ENCODE assay signal across 9 mouse cellular contexts in the genomic region with DNA sequence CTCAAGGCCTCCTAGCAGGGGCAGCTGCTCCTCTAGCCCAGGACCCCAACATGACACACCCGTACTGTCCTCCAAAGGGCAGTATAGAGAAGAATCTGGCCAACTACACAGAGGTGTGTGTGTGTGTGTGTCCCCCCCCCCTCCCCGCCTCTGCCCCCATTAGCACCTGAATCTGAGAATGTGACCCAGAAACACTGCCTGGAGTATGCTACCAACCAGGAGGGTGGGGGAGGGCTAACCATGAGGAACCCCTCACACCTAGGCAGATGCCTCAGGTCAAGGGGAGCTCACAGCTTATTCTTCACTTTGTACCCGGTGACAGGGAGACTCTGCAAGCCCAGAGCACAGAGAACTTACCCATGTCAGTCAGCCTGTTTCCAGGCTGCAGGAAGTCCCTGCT. TPM values are rescaled to one million over a fixed set of nuclear protein-coding genes. Genes with fewer than 3 reads are reported as not detected.
DNase-seq lines count a peak whose midpoint lies in the region; ATAC-seq lines count a peak whose summit lies in the region.
"Had no signal": no experiment of that assay in that cellular context is flagged by ENCODE, and none has a peak within 500 bp of the region (broad histone marks: within the 10 kb centered on the region; RNA-seq: fewer than 3 reads in every experiment).

No protein-coding gene starts in this region.

- peak overlapping the region; percentile 100 for H3K27ac ChIP-seq in kidney, embryonic 16.5 days (ENCODE audit: low read length)
- no peak overlapping the region for H3K27ac ChIP-seq in embryonic facial prominence, embryonic 11.5 days (replicated peaks; ENCODE audit: low read depth, low read length)
- H3K27ac ChIP-seq in hindbrain, embryonic 16.5 days (ENCODE audit: low read depth, low read length), result no peak overlapping the region
- no peak overlapping the region for H3K27ac ChIP-seq in midbrain, embryonic 15.5 days

- no peaks in the 10 kb centered on the region for H3K27me3 ChIP-seq in kidney, embryonic 16.5 days (ENCODE audit: insufficient read depth, low read length)
- H3K27me3 ChIP-seq in embryonic facial prominence, embryonic 11.5 days (ENCODE audit: control insufficient read depth, insufficient read depth, low read length), result no peaks in the 10 kb centered on the region
- H3K27me3 ChIP-seq in hindbrain, embryonic 16.5 days (replicated peaks; ENCODE audit: control insufficient read depth, insufficient read depth, low read length), result no peaks in the 10 kb centered on the region
- no peaks in the 10 kb centered on the region for H3K27me3 ChIP-seq in midbrain, embryonic 15.5 days (replicated peaks)

- 73% methylated on average over 3 of the region's 3 CpGs for WGBS in kidney, embryonic 16.5 days
- 70% methylated on average over 3 of the region's 3 CpGs for WGBS in embryonic facial prominence, embryonic 11.5 days
- 84% methylated on average over 3 of the region's 3 CpGs for WGBS in hindbrain, embryonic 16.5 days
- WGBS in midbrain, embryonic 15.5 days, result 79% methylated on average over 3 of the region's 3 CpGs

- peak overlapping the region; percentile 70 for H3K4me2 ChIP-seq in kidney, embryonic 16.5 days (replicated peaks; ENCODE audit: low read depth, low read length)
- peak overlapping the region; percentile 83 for H3K4me2 ChIP-seq in embryonic facial prominence, embryonic 11.5 days (ENCODE audit: low read depth, low read length)
- peak overlapping the region; percentile 83 for H3K4me2 ChIP-seq in hindbrain, embryonic 16.5 days (ENCODE audit: low read length)
- H3K4me2 ChIP-seq in midbrain, embryonic 15.5 days, result peak overlapping the region; percentile 70

- H3K4me3 ChIP-seq in kidney, embryonic 16.5 days (ENCODE audit: low read length), result peak overlapping the region; percentile 90
- peak overlapping the region; percentile 88; the same call in 1 of the 2 replicates for H3K4me3 ChIP-seq in embryonic facial prominence, embryonic 11.5 days (ENCODE audit: low read depth, low read length)
- peak overlapping the region; percentile 87 for H3K4me3 ChIP-seq in hindbrain, embryonic 16.5 days (ENCODE audit: low read length)
- peak overlapping the region; percentile 93 for H3K4me3 ChIP-seq in midbrain, embryonic 15.5 days

- no peak for ATAC-seq in kidney, embryonic 16.5 days (ENCODE audit: low FRiP score, low TSS enrichment)
- ATAC-seq in embryonic facial prominence, embryonic 11.5 days (replicated peaks; ENCODE audit: insufficient number of reproducible peaks, low FRiP score, low TSS enrichment, low read depth), result no peak
- no peak for ATAC-seq in hindbrain, embryonic 16.5 days
- no peak for ATAC-seq in midbrain, embryonic 15.5 days (replicated peaks)
- no peak for ATAC-seq in frontal cortex, adult (ENCODE audit: low TSS enrichment)

- DNase-seq in kidney, adult 9 months, result no peak
- no peak for DNase-seq in embryonic facial prominence, embryonic 11.5 days (ENCODE audit: low spot score)
- no peak for DNase-seq in thymus, postnatal 10 days (ENCODE audit: low spot score in 2 of 2)
- DNase-seq in gastrocnemius, postnatal 4 days (ENCODE audit: low spot score in 2 of 2), result no peak
- DNase-seq: gastrocnemius, postnatal 14 days had no signal

- peak overlapping the region; percentile 90 for H3K9ac ChIP-seq in kidney, embryonic 16.5 days (replicated peaks; ENCODE audit: low read length)
- peak overlapping the region; percentile 76 for H3K9ac ChIP-seq in embryonic facial prominence, embryonic 11.5 days (replicated peaks; ENCODE audit: low read length)
- H3K9ac ChIP-seq in hindbrain, embryonic 16.5 days (ENCODE audit: low read depth, low read length), result peak overlapping the region; percentile 84
- H3K9ac ChIP-seq in midbrain, embryonic 15.5 days, result no peak overlapping the region

- peaks cover 32% of the 10 kb centered on the region for H3K36me3 ChIP-seq in kidney, embryonic 16.5 days (ENCODE audit: insufficient read depth, low read length)
- no peaks in the 10 kb centered on the region for H3K36me3 ChIP-seq in embryonic facial prominence, embryonic 11.5 days (replicated peaks; ENCODE audit: control insufficient read depth, insufficient read depth, low read depth, low read length)
- 0 out of 2 replicates have a peak, but pooled peaks cover 3% of the 10 kb centered on the region for H3K36me3 ChIP-seq in hindbrain, embryonic 16.5 days (ENCODE audit: control insufficient read depth, insufficient read depth, low read length)
- peaks cover 3% of the 10 kb centered on the region; the same call in 1 of the 2 replicates for H3K36me3 ChIP-seq in midbrain, embryonic 15.5 days (replicated peaks)

- peaks cover 39% of the 10 kb centered on the region for H3K4me1 ChIP-seq in kidney, embryonic 16.5 days (ENCODE audit: insufficient read depth, low read length)
- peaks cover 4% of the 10 kb centered on the region; the same call in 1 of the 2 replicates for H3K4me1 ChIP-seq in embryonic facial prominence, embryonic 11.5 days (ENCODE audit: control insufficient read depth, insufficient read depth, low read length)
- H3K4me1 ChIP-seq in hindbrain, embryonic 16.5 days (ENCODE audit: control insufficient read depth, insufficient read depth, low read depth, low read length), result peaks cover 34% of the 10 kb centered on the region
- peaks cover 41% of the 10 kb centered on the region for H3K4me1 ChIP-seq in midbrain, embryonic 15.5 days

- no peaks in the 10 kb centered on the region for H3K9me3 ChIP-seq in kidney, embryonic 16.5 days (ENCODE audit: low read length)
- no peaks in the 10 kb centered on the region for H3K9me3 ChIP-seq in embryonic facial prominence, embryonic 11.5 days (replicated peaks; ENCODE audit: control insufficient read depth, low read length)
- H3K9me3 ChIP-seq in hindbrain, embryonic 16.5 days (ENCODE audit: control insufficient read depth, low read length), result no peaks in the 10 kb centered on the region
- no peaks in the 10 kb centered on the region for H3K9me3 ChIP-seq in midbrain, embryonic 15.5 days

RNA-seq across cellular contexts. Expression of a gene that starts 2.4 kb away (rescaled TPM):
- 36.2 and 40.4 TPM in 2 replicates for polyA plus RNA-seq in kidney, embryonic 16.5 days (2015; fragmentation: Nextera tagmentation; extraction: Ambion mirVana)
- polyA plus RNA-seq in embryonic facial prominence, embryonic 11.5 days (2014; fragmentation: Nextera tagmentation; extraction: Ambion mirVana), result 26.2 and 26.4 TPM in 2 replicates
- 55.2 and 73.2 TPM in 2 replicates for polyA plus RNA-seq in hindbrain, embryonic 16.5 days (2015; fragmentation: Nextera tagmentation; extraction: Ambion mirVana)
- polyA plus RNA-seq in midbrain, embryonic 15.5 days (2015; fragmentation: Nextera tagmentation; extraction: Ambion mirVana), result 58.2 and 58.7 TPM in 2 replicates
- 10 to 100 TPM; 32.3 to 32.8 TPM for total RNA-seq in gastrocnemius, postnatal 4 days (2021)

RNA-seq across cellular contexts. Expression of a gene that starts 8.3 kb away (rescaled TPM):
- polyA plus RNA-seq in kidney, embryonic 16.5 days (2015; fragmentation: Nextera tagmentation; extraction: Ambion mirVana), result 113 and 117 TPM in 2 replicates
- 67.9 and 72.2 TPM in 2 replicates for polyA plus RNA-seq in embryonic facial prominence, embryonic 11.5 days (2014; fragmentation: Nextera tagmentation; extraction: Ambion mirVana)
- 133 and 140 TPM in 2 replicates for polyA plus RNA-seq in hindbrain, embryonic 16.5 days (2015; fragmentation: Nextera tagmentation; extraction: Ambion mirVana)
- 124 and 131 TPM in 2 replicates for polyA plus RNA-seq in midbrain, embryonic 15.5 days (2015; fragmentation: Nextera tagmentation; extraction: Ambion mirVana)
- 10 to 100 TPM; 87.3 to 91.8 TPM for total RNA-seq in gastrocnemius, postnatal 4 days (2021)

RNA-seq across cellular contexts. Expression of a gene that starts 42.5 kb away (rescaled TPM):
- polyA plus RNA-seq in kidney, embryonic 16.5 days (2015; fragmentation: Nextera tagmentation; extraction: Ambion mirVana), result 0.30 and 0.85 TPM in 2 replicates
- polyA plus RNA-seq in embryonic facial prominence, embryonic 11.5 days (2014; fragmentation: Nextera tagmentation; extraction: Ambion mirVana), result 0.28 TPM in 1 of 2 replicates, not detected in the other
- polyA plus RNA-seq in hindbrain, embryonic 16.5 days (2015; fragmentation: Nextera tagmentation; extraction: Ambion mirVana), result 0.13 and 0.19 TPM in 2 replicates
- 0.19 and 0.52 TPM in 2 replicates for polyA plus RNA-seq in midbrain, embryonic 15.5 days (2015; fragmentation: Nextera tagmentation; extraction: Ambion mirVana)
- not detected for total RNA-seq in gastrocnemius, postnatal 4 days (2021)
- total RNA-seq: gastrocnemius, postnatal 14 days had no signal
